Mouse (Mus musculus): ENCODE results near the gene Zswim8.

GRCm38 (mm10) chr14:20723006-20723405 lies 15.7 kb downstream of the Zswim8 start:
- TF ChIP-seq CTCF (IDR thresholded peaks at IDR 0.05; ENCODE audit: low read depth): no peak
- TF ChIP-seq EP300 (IDR thresholded peaks at IDR 0.05; ENCODE audit: low read depth): no peak

Data from liver, postnatal 0 days (tissue).